Mouse (Mus musculus): ENCODE results near the gene Slc22a23. TPM values are rescaled to one million over a fixed set of nuclear protein-coding genes. Genes with fewer than 3 reads are reported as not detected.
A peak's percentile ranks its signal among the peaks of the same experiment; 100 is the strongest.
"Not testable (repeated sequence)": the region's sequence is repeated elsewhere in the genome, so short reads cannot be mapped to it uniquely, and the experiment has no call there.

The Slc22a23 gene
- polyA plus RNA-seq (2014; fragmentation: Nextera tagmentation; extraction: Ambion mirVana): 9.6 and 11.9 TPM in 2 replicates

- Histone ChIP-seq H3K27me3 (ENCODE audit: control insufficient read depth, insufficient read depth, low read length) (no peaks in the 10 kb centered on the region), H3K4me2 (replicated peaks; ENCODE audit: low read depth, low read length) (peak within 1 kb of the TSS; percentile 74), H3K9me3 (ENCODE audit: control insufficient read depth, low read length) (no peaks in the 10 kb centered on the region), H3K4me3 (ENCODE audit: low read depth, low read length) (peak within 1 kb of the TSS; percentile 91), H3K4me1 (replicated peaks; ENCODE audit: control insufficient read depth, insufficient read depth, low read length) (peaks cover 9% of the 10 kb centered on the region; the same call in 1 of the 2 replicates), H3K27ac (ENCODE audit: low read depth, low read length) (peak within 1 kb of the TSS; percentile 75), H3K36me3 (ENCODE audit: control insufficient read depth, insufficient read depth, low read length) (no peaks in the 10 kb centered on the region), H3K9ac (ENCODE audit: low read depth, low read length) (peak within 1 kb of the TSS; percentile 94)
- WGBS: 3% methylated on average over 57 of the region's 69 CpGs
- ATAC-seq (ENCODE audit: low FRiP score): peak; percentile 79
- peak; percentile 85 for DNase-seq (ENCODE audit: low spot score)
Observed at GRCm38 (mm10) chr13:34345128-34346085, at the start of gene Slc22a23. TSS of gene Slc22a23 (minus strand) at chr13:34345182.

DNA sequence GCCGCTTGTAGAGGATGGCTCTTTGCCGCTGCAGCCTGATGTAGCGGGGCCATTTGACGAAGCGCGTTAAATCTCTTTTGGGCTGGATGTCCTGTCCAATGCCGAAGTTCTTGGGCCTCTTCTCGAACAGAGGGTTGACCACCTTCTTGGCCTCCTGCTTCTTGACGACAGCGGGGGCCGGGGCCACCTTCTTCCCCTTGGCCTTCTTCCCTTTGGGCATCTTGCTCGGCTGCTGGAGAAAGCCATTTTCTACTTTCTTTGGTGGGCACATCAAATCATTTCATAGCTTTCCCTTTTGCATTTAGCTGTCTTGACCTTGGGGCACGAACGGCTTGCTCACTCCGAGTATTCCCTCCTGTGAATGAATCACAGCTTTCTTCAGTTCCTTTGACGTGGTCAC, 49.3 kb upstream of the Slc22a23 start:
- not testable (repeated sequence) for H3K36me3 ChIP-seq (ENCODE audit: control insufficient read depth, insufficient read depth, low read length); H3K27me3 ChIP-seq (ENCODE audit: control insufficient read depth, insufficient read depth, low read length); H3K9me3 ChIP-seq (ENCODE audit: control insufficient read depth, low read length); ATAC-seq (ENCODE audit: low FRiP score); H3K4me1 ChIP-seq (replicated peaks; ENCODE audit: control insufficient read depth, insufficient read depth, low read length); H3K9ac ChIP-seq (ENCODE audit: low read depth, low read length); H3K27ac ChIP-seq (ENCODE audit: low read depth, low read length); H3K4me3 ChIP-seq (ENCODE audit: low read depth, low read length); DNase-seq (ENCODE audit: low spot score); H3K4me2 ChIP-seq (replicated peaks; ENCODE audit: low read depth, low read length)
- 75% methylated on average over 8 of the region's 16 CpGs for WGBS

DNA sequence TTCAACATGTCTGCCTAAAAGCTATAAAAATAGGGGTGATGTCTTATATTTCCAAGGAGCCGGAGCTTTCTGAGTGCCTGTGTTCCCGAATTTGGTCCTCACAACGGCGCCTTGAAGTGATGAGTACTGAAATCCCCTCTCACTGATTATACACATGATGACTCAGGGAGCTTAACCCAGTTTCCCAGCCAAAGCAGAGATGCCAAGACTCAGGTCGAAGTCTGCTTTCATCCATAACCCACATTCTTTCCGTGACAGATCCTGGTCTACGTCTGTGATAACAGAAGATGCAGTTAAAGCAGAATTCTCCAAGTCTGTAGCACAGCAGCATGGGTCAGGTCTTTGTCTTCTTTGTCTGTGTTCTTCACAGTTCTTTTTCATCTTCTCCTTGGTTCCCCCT, 47.4 kb upstream of the Slc22a23 start:
- Histone ChIP-seq H3K4me2 (replicated peaks; ENCODE audit: low read depth, low read length) (no peak overlapping the region), H3K4me3 (ENCODE audit: low read depth, low read length) (no peak overlapping the region), H3K9ac (ENCODE audit: low read depth, low read length) (no peak overlapping the region), H3K4me1 (replicated peaks; ENCODE audit: control insufficient read depth, insufficient read depth, low read length) (no peaks in the 10 kb centered on the region), H3K27me3 (ENCODE audit: control insufficient read depth, insufficient read depth, low read length) (no peaks in the 10 kb centered on the region), H3K9me3 (ENCODE audit: control insufficient read depth, low read length) (no peaks in the 10 kb centered on the region), H3K36me3 (ENCODE audit: control insufficient read depth, insufficient read depth, low read length) (no peaks in the 10 kb centered on the region), H3K27ac (ENCODE audit: low read depth, low read length) (no peak overlapping the region)
- DNase-seq (ENCODE audit: low spot score) (no peak), ATAC-seq (ENCODE audit: low FRiP score) (no peak)
- WGBS: 88% methylated on average over 7 of the region's 7 CpGs

GRCm38 (mm10) chr13:34388219-34388618, 43.2 kb upstream of the Slc22a23 start:
- no peak overlapping the region for H3K4me2 ChIP-seq (replicated peaks; ENCODE audit: low read depth, low read length)
- H3K36me3 ChIP-seq (ENCODE audit: control insufficient read depth, insufficient read depth, low read length): no peaks in the 10 kb centered on the region
- H3K9ac ChIP-seq (ENCODE audit: low read depth, low read length): no peak overlapping the region
- no peak overlapping the region for H3K27ac ChIP-seq (ENCODE audit: low read depth, low read length)
- no peaks in the 10 kb centered on the region for H3K27me3 ChIP-seq (ENCODE audit: control insufficient read depth, insufficient read depth, low read length)
- no peaks in the 10 kb centered on the region for H3K4me1 ChIP-seq (replicated peaks; ENCODE audit: control insufficient read depth, insufficient read depth, low read length)
- 95% methylated on average over 5 of the region's 5 CpGs for WGBS
- H3K9me3 ChIP-seq (ENCODE audit: control insufficient read depth, low read length): no peaks in the 10 kb centered on the region
- DNase-seq (ENCODE audit: low spot score) (no peak), ATAC-seq (ENCODE audit: low FRiP score) (no peak)
- no peak overlapping the region for H3K4me3 ChIP-seq (ENCODE audit: low read depth, low read length)

DNA sequence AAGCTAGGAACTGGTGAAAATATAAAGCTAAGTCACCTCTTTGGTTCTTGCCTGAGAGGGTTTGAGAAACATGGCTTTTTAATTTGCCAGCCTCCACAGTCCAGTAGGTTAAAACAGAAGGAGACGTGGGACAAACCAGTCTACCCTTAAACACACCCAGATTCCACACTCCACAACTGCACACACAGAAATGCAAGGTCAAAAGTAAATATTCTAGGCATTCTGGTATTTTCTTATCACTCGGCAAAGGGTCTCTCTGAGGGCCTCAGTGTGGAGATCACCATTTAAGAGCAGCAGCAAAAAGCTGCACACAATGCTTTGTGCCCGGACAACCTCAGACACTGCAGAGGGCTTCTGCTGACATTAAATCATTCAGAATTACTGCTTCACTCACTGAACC, 38.4 kb upstream of the Slc22a23 start:
- no peak overlapping the region for H3K9ac ChIP-seq (ENCODE audit: low read depth, low read length)
- no peak overlapping the region for H3K4me2 ChIP-seq (replicated peaks; ENCODE audit: low read depth, low read length)
- 78% methylated on average over 3 of the region's 3 CpGs for WGBS
- H3K27ac ChIP-seq (ENCODE audit: low read depth, low read length): no peak overlapping the region
- ATAC-seq (ENCODE audit: low FRiP score): no peak
- DNase-seq (ENCODE audit: low spot score): no peak
- H3K9me3 ChIP-seq (ENCODE audit: control insufficient read depth, low read length): no peaks in the 10 kb centered on the region
- H3K4me3 ChIP-seq (ENCODE audit: low read depth, low read length): no peak overlapping the region
- H3K36me3 ChIP-seq (ENCODE audit: control insufficient read depth, insufficient read depth, low read length): no peaks in the 10 kb centered on the region
- no peaks in the 10 kb centered on the region for H3K27me3 ChIP-seq (ENCODE audit: control insufficient read depth, insufficient read depth, low read length)
- no peaks in the 10 kb centered on the region for H3K4me1 ChIP-seq (replicated peaks; ENCODE audit: control insufficient read depth, insufficient read depth, low read length)

DNA sequence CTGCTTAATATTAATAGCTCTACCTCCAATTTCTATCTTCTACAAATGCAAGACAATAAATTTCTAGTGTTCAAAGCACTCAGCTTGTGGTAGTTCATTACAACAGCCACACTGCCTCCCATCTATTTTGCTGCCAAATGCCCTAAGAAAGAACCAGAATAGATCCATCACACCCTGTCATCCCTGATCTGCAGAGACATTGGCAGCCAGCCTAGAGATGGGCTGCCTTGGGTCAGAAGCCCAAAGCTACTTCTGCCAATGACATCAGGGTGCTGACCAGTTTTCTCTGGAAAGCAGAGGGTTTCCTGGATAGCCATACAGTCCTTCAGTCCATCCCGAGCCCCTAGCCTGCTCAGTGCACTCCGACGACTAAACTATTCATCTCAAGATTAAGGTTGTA, 33.9 kb upstream of the Slc22a23 start:
- Histone ChIP-seq H3K9me3 (ENCODE audit: control insufficient read depth, low read length) (no peaks in the 10 kb centered on the region), H3K9ac (ENCODE audit: low read depth, low read length) (no peak overlapping the region), H3K4me2 (replicated peaks; ENCODE audit: low read depth, low read length) (no peak overlapping the region), H3K4me3 (ENCODE audit: low read depth, low read length) (no peak overlapping the region), H3K27me3 (ENCODE audit: control insufficient read depth, insufficient read depth, low read length) (no peaks in the 10 kb centered on the region), H3K27ac (ENCODE audit: low read depth, low read length) (no peak overlapping the region), H3K36me3 (ENCODE audit: control insufficient read depth, insufficient read depth, low read length) (no peaks in the 10 kb centered on the region), H3K4me1 (replicated peaks; ENCODE audit: control insufficient read depth, insufficient read depth, low read length) (no peaks in the 10 kb centered on the region)
- DNase-seq (ENCODE audit: low spot score) (no peak), ATAC-seq (ENCODE audit: low FRiP score) (no peak)
- 87% methylated on average over 3 of the region's 3 CpGs for WGBS

- ATAC-seq (ENCODE audit: low FRiP score): no peak
- Histone ChIP-seq H3K4me3 (ENCODE audit: low read depth, low read length) (no peak overlapping the region), H3K36me3 (ENCODE audit: control insufficient read depth, insufficient read depth, low read length) (no peaks in the 10 kb centered on the region), H3K4me1 (replicated peaks; ENCODE audit: control insufficient read depth, insufficient read depth, low read length) (no peaks in the 10 kb centered on the region), H3K4me2 (replicated peaks; ENCODE audit: low read depth, low read length) (no peak overlapping the region), H3K27me3 (ENCODE audit: control insufficient read depth, insufficient read depth, low read length) (no peaks in the 10 kb centered on the region), H3K9ac (ENCODE audit: low read depth, low read length) (no peak overlapping the region), H3K9me3 (ENCODE audit: control insufficient read depth, low read length) (no peaks in the 10 kb centered on the region), H3K27ac (ENCODE audit: low read depth, low read length) (no peak overlapping the region)
- WGBS: 83% methylated on average over 4 of the region's 4 CpGs
- DNase-seq (ENCODE audit: low spot score): no peak
Observed at GRCm38 (mm10) chr13:34375145-34375544, 30.2 kb upstream of the Slc22a23 start.

GRCm38 (mm10) chr13:34372870-34373478, 28.0 kb upstream of the Slc22a23 start:
- no peaks in the 10 kb centered on the region for H3K4me1 ChIP-seq (replicated peaks; ENCODE audit: control insufficient read depth, insufficient read depth, low read length)
- no peaks in the 10 kb centered on the region for H3K9me3 ChIP-seq (ENCODE audit: control insufficient read depth, low read length)
- H3K27me3 ChIP-seq (ENCODE audit: control insufficient read depth, insufficient read depth, low read length): no peaks in the 10 kb centered on the region
- ATAC-seq (ENCODE audit: low FRiP score) (no peak), DNase-seq (ENCODE audit: low spot score) (no peak)
- H3K9ac ChIP-seq (ENCODE audit: low read depth, low read length): no peak overlapping the region
- H3K27ac ChIP-seq (ENCODE audit: low read depth, low read length): no peak overlapping the region
- no peak overlapping the region for H3K4me2 ChIP-seq (replicated peaks; ENCODE audit: low read depth, low read length)
- no peak overlapping the region for H3K4me3 ChIP-seq (ENCODE audit: low read depth, low read length)
- WGBS: 88% methylated on average over 5 of the region's 5 CpGs
- no peaks in the 10 kb centered on the region for H3K36me3 ChIP-seq (ENCODE audit: control insufficient read depth, insufficient read depth, low read length)
